Mouse (Mus musculus) liver, adult (tissue): ENCODE measurements around the gene Stac2.

Experiments used
- GATA4 ChIP-seq: IDR thresholded peaks from 2 replicates; pipeline ENCODE4 v1.6.1; 2014; ENCODE audit warnings: mild to moderate bottlenecking, low read length; ENCODE audit not compliant: insufficient replicate concordance

The Stac2 gene

DNA sequence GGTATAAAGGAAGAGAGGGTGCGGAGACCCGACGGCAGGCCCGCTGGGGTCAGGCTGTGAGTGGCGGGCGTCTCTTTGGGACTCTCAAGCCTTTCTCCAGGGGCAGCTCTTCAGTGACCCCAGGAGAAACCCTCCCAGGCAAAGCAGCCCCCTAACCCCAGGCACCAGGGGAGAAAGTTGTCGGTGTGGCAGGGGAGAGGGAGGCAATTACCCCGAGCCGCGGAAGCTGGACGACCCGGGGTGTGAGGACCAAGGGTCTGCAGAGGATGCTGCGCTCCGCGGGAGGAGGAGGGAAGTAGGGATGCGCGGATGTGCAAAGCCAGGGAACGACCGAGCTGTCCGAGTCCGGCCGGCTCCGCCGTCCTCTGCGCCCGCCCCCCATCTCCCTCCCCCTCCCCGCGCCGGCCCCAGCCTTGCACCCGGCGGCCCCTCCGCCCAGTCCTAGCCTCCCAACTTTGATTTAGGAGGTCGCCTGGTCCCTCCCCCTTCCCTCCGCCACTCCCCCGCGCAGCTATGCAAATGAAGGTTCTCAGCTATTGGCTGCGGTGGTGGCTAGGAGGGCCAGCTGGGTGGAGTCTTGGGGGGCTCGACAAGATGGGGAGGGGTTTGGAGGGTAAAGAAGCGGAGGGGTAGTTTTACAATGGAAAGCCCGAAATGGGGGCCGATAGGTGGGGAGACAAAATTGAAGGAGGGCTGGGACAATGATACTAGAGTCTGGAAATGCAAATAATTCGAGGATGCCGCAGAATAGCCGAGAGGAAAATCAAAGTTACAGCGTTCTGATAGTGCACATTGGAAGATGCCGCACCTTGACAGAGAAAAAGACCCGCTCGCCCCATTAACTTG, at the start of gene Stac2:
TSS of gene Stac2 (minus strand) at position 474 of the 846 bp plus-strand sequence.
- no peak for TF ChIP-seq GATA4

DNA sequence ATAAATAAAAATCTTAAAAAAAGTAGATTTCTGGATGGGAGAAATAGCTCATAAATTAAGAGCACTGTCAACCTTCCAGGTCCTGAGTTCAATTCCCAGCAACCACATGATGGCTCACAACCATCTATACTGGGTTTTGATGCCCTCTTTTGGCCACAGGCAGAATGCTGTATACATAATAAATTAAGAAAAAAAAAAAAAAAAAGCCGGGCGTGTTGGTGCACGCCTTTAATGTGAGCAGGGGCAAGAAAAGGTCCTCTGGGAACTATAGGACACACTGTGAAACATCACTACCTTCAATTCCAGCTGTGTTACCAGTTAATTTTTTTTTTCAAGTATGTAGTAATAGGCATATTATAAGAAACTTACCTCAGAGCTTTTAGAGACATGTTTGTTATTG, 48.1 kb upstream of the Stac2 start:
- TF ChIP-seq GATA4 = no peak

DNA sequence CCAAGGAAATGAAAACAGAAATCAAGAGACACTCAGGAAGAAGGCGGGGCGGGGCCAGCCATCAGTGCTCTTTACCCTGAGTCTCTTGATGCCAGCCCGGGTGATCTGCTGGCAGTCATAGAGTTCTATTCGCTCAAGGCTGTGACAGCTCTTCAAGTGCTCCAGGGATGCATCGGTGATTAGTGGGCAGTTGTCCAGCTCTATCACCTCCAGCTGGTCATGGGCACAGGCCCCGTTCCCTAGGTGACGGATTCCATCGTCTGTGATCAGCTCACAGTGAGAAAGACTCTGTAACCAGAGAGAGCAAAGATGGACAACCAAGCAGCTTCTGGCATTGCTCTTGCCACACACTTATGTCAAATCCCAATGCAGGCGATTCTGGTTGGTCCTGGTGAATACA, 37.3 kb upstream of the Stac2 start:
- no peak for TF ChIP-seq GATA4

DNA sequence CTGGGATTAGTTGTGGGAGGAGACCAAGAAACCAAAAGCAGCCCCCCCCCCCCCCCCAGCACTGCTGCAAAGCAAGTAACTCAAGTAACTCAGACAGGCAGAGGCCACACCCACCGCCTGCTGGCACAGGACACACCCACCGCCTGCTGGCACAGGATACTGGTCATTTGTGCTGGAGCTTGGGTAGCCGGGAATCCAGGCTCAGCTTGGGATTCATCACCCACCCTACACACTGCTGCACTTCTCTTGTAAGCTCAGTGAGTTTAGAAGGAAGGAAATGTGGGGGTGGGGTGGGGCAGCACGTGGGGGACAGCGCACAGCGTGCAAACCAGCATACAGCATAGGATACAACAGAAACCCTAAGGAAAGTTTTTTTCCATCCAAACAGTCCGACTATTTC, 35.0 kb upstream of the Stac2 start:
- no peak for TF ChIP-seq GATA4

DNA sequence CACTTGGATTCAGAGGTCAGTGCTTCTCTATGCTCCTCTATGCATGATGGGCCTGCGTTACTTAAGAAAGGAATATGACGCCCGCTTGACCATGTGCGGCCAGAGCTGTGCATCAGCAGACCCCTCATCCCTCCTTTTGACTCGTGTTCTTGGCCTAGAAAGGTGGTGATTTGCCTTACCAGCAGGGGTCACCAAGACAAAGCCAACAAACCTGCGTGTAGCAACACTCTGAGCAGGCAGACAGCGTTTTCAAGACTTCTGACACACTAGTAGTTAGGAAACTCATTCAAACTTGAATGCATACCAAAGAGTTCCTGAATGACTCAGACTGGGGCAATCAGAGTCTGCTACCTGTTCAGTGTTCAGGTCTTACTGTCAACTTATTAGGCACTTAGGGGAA, 33.3 kb upstream of the Stac2 start:
- TF ChIP-seq GATA4 = no peak

DNA sequence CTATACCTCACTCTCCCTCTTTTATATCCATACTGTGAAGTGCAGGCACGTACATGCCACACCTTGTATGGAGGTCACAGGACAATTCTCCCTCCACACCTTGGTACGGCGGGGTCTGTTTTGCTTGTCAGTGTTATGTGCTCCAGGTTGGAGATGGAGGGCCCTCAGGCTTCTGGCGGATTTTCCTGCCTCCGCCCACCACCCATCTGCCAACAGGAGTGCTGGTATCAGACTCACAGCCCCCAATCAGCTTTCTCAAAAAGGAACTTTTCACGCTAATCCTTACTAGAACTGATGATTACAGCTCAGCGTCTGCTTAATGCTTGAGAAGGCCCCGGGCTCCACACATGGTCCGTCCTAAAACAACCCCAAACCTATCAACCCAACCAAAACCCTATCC, 32.9 kb upstream of the Stac2 start:
- TF ChIP-seq GATA4 = no peak

DNA sequence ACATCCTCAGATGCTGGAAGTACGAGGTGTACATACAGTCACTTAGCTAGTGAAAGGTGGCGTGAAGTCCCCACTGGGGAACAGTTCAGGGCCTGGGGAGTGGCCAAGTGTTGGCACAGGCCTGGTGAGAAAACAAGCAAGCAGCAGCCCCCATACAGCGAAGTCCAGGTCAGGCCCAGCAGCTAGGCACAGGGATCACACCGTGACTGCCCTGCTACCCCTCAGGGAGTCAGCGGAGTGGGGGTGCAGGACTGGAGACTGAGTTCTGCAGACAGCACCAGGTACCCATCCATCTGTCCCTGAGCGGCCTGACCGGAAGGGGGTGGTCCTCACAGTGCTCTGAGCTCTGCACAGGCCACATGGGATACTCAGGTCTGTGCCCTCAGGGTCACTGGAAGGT, 29.5 kb upstream of the Stac2 start:
- no peak for TF ChIP-seq GATA4

DNA sequence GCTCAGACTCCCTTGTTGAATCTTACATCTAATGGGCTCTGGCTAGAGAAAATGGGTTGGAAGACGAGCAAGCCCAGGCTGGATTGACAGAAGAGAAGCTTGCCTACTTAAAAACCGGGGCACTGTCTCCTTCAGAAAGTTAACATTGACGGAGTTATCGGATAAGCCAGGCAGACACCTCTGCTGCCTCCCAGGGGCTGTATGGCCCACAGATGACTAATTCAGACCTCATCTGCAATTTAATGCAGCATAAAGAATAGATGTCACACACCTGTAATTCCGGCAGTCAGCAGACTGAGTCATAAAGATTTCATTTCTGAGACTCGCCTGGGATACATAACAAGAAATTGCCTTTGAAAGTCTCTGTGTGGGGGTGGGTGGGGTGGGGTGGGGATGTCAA, 27.2 kb upstream of the Stac2 start:
- no peak for TF ChIP-seq GATA4

DNA sequence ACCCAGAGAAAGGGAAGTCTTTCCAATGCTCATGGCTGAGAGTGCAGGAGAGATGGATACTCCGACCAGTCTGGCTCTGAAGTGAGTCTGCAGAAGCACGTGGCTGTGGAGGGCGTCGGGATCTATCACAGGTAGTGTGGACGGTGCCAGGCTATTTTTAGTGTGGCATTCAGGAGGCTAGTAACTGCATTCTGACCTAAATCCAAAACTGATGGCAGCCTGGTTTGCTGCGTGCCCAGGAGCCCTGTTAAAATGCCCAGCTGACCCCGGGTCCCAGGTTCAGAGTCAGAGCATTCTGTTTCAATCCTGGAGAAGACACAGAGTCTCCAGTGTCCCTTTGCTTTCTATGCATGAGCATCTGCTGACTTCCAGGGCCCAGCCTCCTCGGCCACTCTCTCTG, 23.8 kb upstream of the Stac2 start:
- no peak for TF ChIP-seq GATA4

DNA sequence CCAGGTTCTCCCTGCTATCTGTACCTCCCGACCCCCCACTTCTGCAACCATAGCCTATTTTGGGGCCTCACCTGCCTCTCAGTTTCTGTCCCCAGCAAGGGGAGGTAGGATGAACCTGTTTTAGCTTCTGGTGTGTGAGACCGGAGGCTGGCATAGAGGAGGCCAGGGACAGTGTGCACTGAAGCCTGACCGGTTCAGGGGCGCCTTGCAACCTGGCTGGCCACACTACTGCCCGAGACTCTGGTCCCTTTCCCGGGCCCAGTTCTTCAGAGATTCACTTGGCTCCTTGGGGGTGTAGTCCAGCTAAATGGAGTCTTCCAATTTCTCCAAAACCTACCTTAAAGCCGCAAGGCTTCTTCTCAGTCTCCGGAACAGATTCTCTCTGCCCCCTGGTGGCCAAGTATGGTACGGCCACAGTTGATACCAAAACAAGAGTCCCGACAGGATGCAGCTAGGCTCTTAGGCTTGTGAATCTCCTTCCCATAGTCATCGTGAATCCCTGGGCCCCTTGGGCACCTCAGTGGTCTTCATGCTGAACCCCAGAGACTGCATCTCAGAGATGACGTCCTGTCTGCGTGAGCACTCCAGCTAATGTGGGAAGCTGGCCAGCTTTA, 22.0 kb upstream of the Stac2 start:
- no peak for TF ChIP-seq GATA4

DNA sequence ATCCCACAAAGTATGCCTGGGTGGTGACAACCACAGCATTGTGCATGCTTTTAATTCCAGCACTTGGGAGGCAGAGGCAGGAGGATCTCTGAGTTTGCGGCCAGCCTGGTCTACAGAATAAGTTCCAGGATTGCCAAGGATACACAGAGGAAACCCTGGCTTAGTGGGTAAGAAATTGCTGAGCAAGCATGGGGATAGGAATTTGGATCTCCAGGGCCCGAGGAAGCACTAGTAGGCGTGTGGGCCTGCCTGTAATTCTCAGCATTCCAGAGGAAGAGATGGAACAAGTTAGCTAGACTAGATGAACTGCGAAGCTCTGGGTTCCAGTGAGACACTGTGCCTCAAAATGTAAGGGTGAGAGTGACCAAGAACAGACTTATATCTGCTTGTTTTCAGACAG, 20.2 kb upstream of the Stac2 start:
- no peak for TF ChIP-seq GATA4

DNA sequence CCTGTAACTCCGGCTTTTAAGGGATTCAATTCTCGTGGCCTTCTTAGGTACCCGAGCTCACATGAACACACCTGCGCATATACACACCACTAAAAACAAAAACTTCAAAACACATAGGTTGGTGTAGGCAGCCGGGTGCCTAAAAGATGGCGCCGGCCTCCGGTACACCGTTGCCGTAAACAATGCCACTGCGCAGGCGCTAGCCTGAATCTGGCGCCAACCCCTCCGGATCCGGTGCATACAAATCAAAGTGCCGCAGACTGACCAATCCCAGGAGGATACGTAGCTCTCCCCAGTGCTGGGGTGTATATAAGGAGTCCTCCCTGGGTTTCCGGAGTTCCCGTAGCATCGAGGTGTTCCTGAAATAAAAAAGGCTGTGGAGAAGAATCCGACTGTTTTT, 14.0 kb upstream of the Stac2 start:
- no peak for TF ChIP-seq GATA4

DNA sequence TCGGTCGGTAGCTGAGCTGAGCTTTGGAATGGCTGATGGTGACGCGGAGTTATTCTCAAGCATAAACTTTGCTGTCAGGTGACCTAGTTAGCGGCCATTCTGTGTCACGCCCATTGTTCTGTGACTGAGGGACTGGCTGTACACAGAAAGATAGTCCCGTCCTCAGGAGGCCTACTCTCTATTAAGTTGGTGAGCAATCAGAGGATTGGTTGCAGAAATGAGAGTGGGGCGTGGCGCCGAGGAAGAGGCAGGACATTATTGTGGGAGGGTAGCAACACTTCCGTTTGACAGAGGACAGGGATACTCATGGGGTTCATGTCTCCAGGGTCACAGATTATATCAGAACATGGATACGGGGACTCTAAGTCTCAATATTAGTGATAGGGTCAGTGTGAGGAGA, 12.9 kb upstream of the Stac2 start:
- TF ChIP-seq GATA4 = no peak

DNA sequence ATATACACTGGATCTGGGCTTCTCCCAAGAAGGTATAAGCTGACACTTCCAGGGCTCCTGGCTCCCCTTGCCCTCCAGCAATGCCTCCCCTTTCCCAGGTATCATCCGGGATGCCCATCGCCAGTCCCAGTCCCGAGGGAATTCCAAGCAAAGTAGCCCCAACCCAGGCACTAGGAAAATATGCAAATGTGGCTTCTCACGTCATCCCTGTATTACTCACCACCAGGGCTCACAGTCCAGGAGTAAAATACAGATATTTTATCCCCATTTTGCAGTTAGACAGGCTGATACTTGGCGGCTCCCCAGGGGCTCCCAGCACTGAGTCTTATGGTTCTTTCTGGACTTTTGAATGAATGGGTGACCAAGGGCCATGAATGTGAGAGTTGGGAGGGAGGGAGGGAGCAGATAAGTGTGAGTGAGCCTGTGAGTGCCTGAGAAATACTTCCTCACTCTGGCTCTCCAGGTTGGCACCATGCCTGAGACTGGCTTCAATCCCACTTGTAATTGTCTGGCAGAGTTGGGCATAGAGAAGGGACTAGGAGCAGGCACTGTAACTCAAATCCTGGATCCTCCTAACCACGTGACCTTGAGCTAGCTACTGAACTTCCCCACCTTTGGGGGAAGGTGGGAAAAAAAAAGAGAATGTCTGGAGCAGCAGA, 8.8 kb upstream of the Stac2 start:
- no peak for TF ChIP-seq GATA4

DNA sequence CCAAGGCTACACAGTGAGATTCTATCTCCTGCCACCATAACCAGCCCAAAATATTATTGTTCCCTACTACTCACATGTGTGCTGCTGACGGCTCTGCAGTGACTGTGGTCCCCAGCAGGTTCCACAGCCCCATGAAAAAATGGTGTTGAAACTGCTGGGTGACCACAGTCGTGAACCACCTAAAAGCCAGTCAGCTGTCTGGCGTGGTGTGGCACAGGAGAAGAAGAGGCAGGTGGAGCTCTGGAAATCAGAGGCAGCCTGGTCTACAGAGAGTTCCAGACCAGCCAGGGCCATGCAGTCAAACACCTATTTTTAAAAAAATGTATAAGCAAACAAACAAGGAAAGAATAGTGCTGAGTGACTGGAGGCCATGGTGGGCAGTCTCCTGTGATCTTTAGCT, 8.2 kb upstream of the Stac2 start:
- no peak for TF ChIP-seq GATA4

DNA sequence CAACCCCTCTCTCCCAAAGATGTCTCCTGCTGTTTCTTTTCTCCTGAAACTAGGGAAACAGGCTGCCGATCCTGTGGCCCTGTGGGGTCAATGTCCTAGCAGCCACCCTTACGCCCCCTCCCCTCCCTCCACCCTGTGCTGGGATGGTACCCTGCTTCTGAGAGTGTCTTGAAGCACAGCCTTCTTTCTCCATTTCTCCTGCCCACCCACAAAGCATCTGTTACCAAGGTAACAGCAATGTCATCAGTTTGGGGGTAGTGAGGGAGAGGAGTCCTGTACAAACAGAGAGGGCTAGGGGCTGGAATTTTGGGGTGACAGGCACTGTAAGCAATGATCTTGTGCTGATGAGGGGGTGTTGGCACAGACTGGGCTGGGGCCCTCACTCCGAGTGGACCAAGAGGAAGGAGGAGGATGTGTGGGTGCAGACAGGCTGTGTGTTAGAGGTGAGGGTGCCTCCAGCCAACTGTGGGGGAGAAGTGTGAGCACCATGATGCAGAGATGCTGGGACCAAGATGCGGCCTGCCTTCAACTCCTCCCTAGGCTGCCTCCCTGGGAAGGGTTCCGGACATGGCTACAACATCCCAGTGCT, 6.9 kb upstream of the Stac2 start:
- TF ChIP-seq GATA4 = no peak
